Mouse (Mus musculus) liver, embryonic 16.5 days (tissue): Measurements from ENCODE around the gene Pwp2. TPM values are rescaled to one million over a fixed set of nuclear protein-coding genes. Genes with fewer than 3 reads are reported as not detected.
A peak's percentile ranks its signal among the peaks of the same experiment; 100 is the strongest.

Experiments
- ATAC-seq: fragments of 200-750 bp; cut with Nextera tagmentation; 2 replicates; pipeline ENCODE4 v1.8.0; 2017; ENCODE audit warnings: low read depth, mild to moderate bottlenecking, moderate number of reproducible peaks, moderate library complexity
- H3K27ac ChIP-seq: fragments of 300-500 bp; sonication (generic); 2 replicates; pipeline ENCODE4 v1.5.1; 2014; ENCODE audit warnings: mild to moderate bottlenecking, low read length
- H3K27me3 ChIP-seq: fragments of 300-500 bp; sonication (generic); 2 replicates; pipeline ENCODE4 v1.6.1; 2014; ENCODE audit warnings: low read depth, low read length, mixed read lengths; ENCODE audit not compliant: control insufficient read depth, insufficient read depth
- H3K36me3 ChIP-seq: fragments of 300-500 bp; sonication (generic); 2 replicates; pipeline ENCODE4 v1.6.1; 2014; ENCODE audit warnings: mild to moderate bottlenecking; ENCODE audit not compliant: control insufficient read depth, insufficient read depth
- H3K4me1 ChIP-seq: fragments of 300-500 bp; sonication (generic); 2 replicates; pipeline ENCODE4 v1.6.1; 2014; ENCODE audit warnings: low read depth, low read length, mixed read lengths; ENCODE audit not compliant: control insufficient read depth
- H3K4me2 ChIP-seq: fragments of 300-500 bp; sonication (generic); 2 replicates; pipeline ENCODE4 v1.6.1; 2014; ENCODE audit warnings: low read depth, low read length, mixed read lengths
- H3K4me3 ChIP-seq: fragments of 300-500 bp; sonication (generic); 2 replicates; pipeline ENCODE4 v1.5.1; 2014; ENCODE audit warnings: low read depth, mild to moderate bottlenecking, low read length
- H3K9ac ChIP-seq: fragments of 300-500 bp; sonication (generic); 2 replicates; pipeline ENCODE4 v1.6.1; 2014; ENCODE audit warnings: low read depth, low read length
- H3K9me3 ChIP-seq: fragments of 300-500 bp; sonication (generic); replicated peaks from 2 replicates; pipeline ENCODE4 v1.6.1; 2016; ENCODE audit warnings: low read length; ENCODE audit not compliant: control insufficient read depth
- WGBS: fragments of 180-500 bp; shearing (Covaris S2); extraction: QIAGEN DNeasy Blood & Tissue Kit; methylation state at CpG from one replicate; pipeline ENCODE4 v1.1.7; 2014; ENCODE audit not compliant: insufficient replicate concordance; 5-methylcytosine and 5-hydroxymethylcytosine counted together
- polyA plus RNA-seq: library from polyadenylated mRNA; unstranded; fragments of >200 nt; fragmentation: Nextera tagmentation; extraction: Ambion mirVana; gene quantifications from 2 replicates; pipeline ENCODE4 v1.2.1, GENCODE M21; 2015

Gene Pwp2
- polyA plus RNA-seq, 1 experiment from 2014 or later: 9.1 TPM

- Histone ChIP-seq H3K27ac (peak overlapping the region; percentile 86), H3K27me3 (no peaks in the 10 kb centered on the region), H3K4me1 (peaks cover 22% of the 10 kb centered on the region), H3K4me3 (peak overlapping the region; percentile 79), H3K9ac (peak overlapping the region; percentile 59), H3K9me3 (no peaks in the 10 kb centered on the region), H3K4me2 (peak overlapping the region; percentile 92), H3K36me3 (peaks cover 46% of the 10 kb centered on the region)
- peak; percentile 28 for ATAC-seq
- 13% methylated on average over 9 of the region's 9 CpGs for WGBS
Observed at GRCm38 (mm10) chr10:78185381-78185725, 404 bp upstream of the Pwp2 start.

- H3K36me3 ChIP-seq: peaks cover 44% of the 10 kb centered on the region
Observed at GRCm38 (mm10) chr10:78183577-78183976, 1.4 kb downstream of the Pwp2 start.

GRCm38 (mm10) chr10:78182321-78182720 lies 2.6 kb downstream of the Pwp2 start:
- H3K27me3 ChIP-seq: no peaks in the 10 kb centered on the region
- no peak overlapping the region for H3K4me2 ChIP-seq
- no peak overlapping the region for H3K27ac ChIP-seq
- peaks cover 44% of the 10 kb centered on the region for H3K36me3 ChIP-seq
- H3K4me1 ChIP-seq: peaks cover 22% of the 10 kb centered on the region
- WGBS: 84% methylated on average over 17 of the region's 17 CpGs
- ATAC-seq: no peak
- H3K9ac ChIP-seq: no peak overlapping the region
- no peak overlapping the region for H3K4me3 ChIP-seq
- H3K9me3 ChIP-seq: no peaks in the 10 kb centered on the region

More at GRCm38 (mm10) chr10:78183577-78183976, 1.4 kb downstream of the Pwp2 start:
- H3K9ac ChIP-seq: no peak overlapping the region
- H3K4me2 ChIP-seq: no peak overlapping the region
- ATAC-seq: no peak
- H3K4me1 ChIP-seq: peaks cover 22% of the 10 kb centered on the region
- no peak overlapping the region for H3K27ac ChIP-seq
- no peak overlapping the region for H3K4me3 ChIP-seq
- WGBS: 49% methylated on average over 3 of the region's 3 CpGs
- no peaks in the 10 kb centered on the region for H3K9me3 ChIP-seq
- H3K27me3 ChIP-seq: no peaks in the 10 kb centered on the region

GRCm38 (mm10) chr10:78174474-78174873 lies 10.5 kb downstream of the Pwp2 start:
- Histone ChIP-seq H3K9ac (no peak overlapping the region), H3K4me1 (peaks cover 9% of the 10 kb centered on the region), H3K9me3 (no peaks in the 10 kb centered on the region), H3K4me3 (no peak overlapping the region), H3K4me2 (no peak overlapping the region), H3K36me3 (peaks cover 57% of the 10 kb centered on the region), H3K27ac (no peak overlapping the region), H3K27me3 (no peaks in the 10 kb centered on the region)
- no peak for ATAC-seq
- 81% methylated on average over 5 of the region's 5 CpGs for WGBS

- no peak overlapping the region for H3K27ac ChIP-seq
- H3K9ac ChIP-seq: no peak overlapping the region
- ATAC-seq: no peak
- H3K9me3 ChIP-seq: no peaks in the 10 kb centered on the region
- H3K36me3 ChIP-seq: peaks cover 30% of the 10 kb centered on the region
- 78% methylated on average over 9 of the region's 9 CpGs for WGBS
- no peaks in the 10 kb centered on the region for H3K27me3 ChIP-seq
- H3K4me3 ChIP-seq: no peak overlapping the region
- H3K4me2 ChIP-seq: no peak overlapping the region
- peaks cover 20% of the 10 kb centered on the region for H3K4me1 ChIP-seq
Observed at GRCm38 (mm10) chr10:78171581-78171980, 13.4 kb downstream of the Pwp2 start.

- 84% methylated on average over 7 of the region's 7 CpGs for WGBS
- ATAC-seq: no peak
- H3K27me3 ChIP-seq: no peaks in the 10 kb centered on the region
- no peak overlapping the region for H3K9ac ChIP-seq
- no peak overlapping the region for H3K4me3 ChIP-seq
- no peak overlapping the region for H3K4me2 ChIP-seq
- H3K9me3 ChIP-seq: no peaks in the 10 kb centered on the region
- no peak overlapping the region for H3K27ac ChIP-seq
- H3K4me1 ChIP-seq: peaks cover 20% of the 10 kb centered on the region
- H3K36me3 ChIP-seq: peaks cover 29% of the 10 kb centered on the region
Observed at GRCm38 (mm10) chr10:78171057-78171456, 13.9 kb downstream of the Pwp2 start.

- Histone ChIP-seq H3K9ac (no peak overlapping the region; the same call in 1 of the 2 replicates), H3K36me3 (peaks cover 28% of the 10 kb centered on the region), H3K4me3 (no peak overlapping the region; the same call in 1 of the 2 replicates), H3K27ac (peak overlapping the region; percentile 51), H3K27me3 (no peaks in the 10 kb centered on the region), H3K4me2 (peak overlapping the region; percentile 98), H3K4me1 (peaks cover 20% of the 10 kb centered on the region), H3K9me3 (no peaks in the 10 kb centered on the region)
- WGBS: 65% methylated on average over 2 of the region's 2 CpGs
- no peak for ATAC-seq
Observed at GRCm38 (mm10) chr10:78170445-78170844, 14.5 kb downstream of the Pwp2 start.

GRCm38 (mm10) chr10:78169281-78170042 lies 15.5 kb downstream of the Pwp2 start, which contains the start of gene D10Jhu81e:
Gene D10Jhu81e, minus strand, starts transcription at chr10:78169782.
- peaks cover 20% of the 10 kb centered on the region for H3K4me1 ChIP-seq
- peak within 1 kb of the TSS; percentile 98 for H3K4me2 ChIP-seq
- peaks cover 23% of the 10 kb centered on the region for H3K36me3 ChIP-seq
- H3K9ac ChIP-seq: peak within 1 kb of the TSS; percentile 89
- peak within 1 kb of the TSS; percentile 84 for H3K4me3 ChIP-seq
- no peaks in the 10 kb centered on the region for H3K9me3 ChIP-seq
- ATAC-seq: peak; percentile 97
- 1% methylated on average over 49 of the region's 50 CpGs for WGBS
- no peaks in the 10 kb centered on the region for H3K27me3 ChIP-seq
- H3K27ac ChIP-seq: peak within 1 kb of the TSS; percentile 74

GRCm38 (mm10) chr10:78168792-78169191 lies 16.2 kb downstream of the Pwp2 start:
- H3K4me2 ChIP-seq: peak overlapping the region; percentile 98
- peaks cover 23% of the 10 kb centered on the region for H3K36me3 ChIP-seq
- H3K27me3 ChIP-seq: no peaks in the 10 kb centered on the region
- WGBS: 68% methylated on average over 11 of the region's 11 CpGs
- H3K9me3 ChIP-seq: no peaks in the 10 kb centered on the region
- ATAC-seq: no peak
- peak overlapping the region; percentile 84 for H3K4me3 ChIP-seq
- peak overlapping the region; percentile 74; the same call in 1 of the 2 replicates for H3K27ac ChIP-seq
- peak overlapping the region; percentile 89 for H3K9ac ChIP-seq
- peaks cover 20% of the 10 kb centered on the region for H3K4me1 ChIP-seq
